Mouse (Mus musculus): Measurements from ENCODE around the gene Gm49366. TPM values are rescaled to one million over a fixed set of nuclear protein-coding genes. Genes with fewer than 3 reads are reported as not detected.
"Not testable (repeated sequence)": the region's sequence is repeated elsewhere in the genome, so short reads cannot be mapped to it uniquely, and the experiment has no call there.

Gene Gm49366
- polyA plus RNA-seq, 1 experiment from 2014 or later, result not detected

- no peaks in the 10 kb centered on the region for H3K4me1 ChIP-seq
- no peak overlapping the region for H3K4me2 ChIP-seq
- peaks cover 6% of the 10 kb centered on the region for H3K27me3 ChIP-seq
- H3K4me3 ChIP-seq, result no peak overlapping the region
- WGBS, result 91% methylated on average over 20 of the region's 20 CpGs
- H3K36me3 ChIP-seq, result no peaks in the 10 kb centered on the region
- H3K27ac ChIP-seq, result no peak overlapping the region
- H3K9ac ChIP-seq, result no peak overlapping the region
- H3K9me3 ChIP-seq, result no peaks in the 10 kb centered on the region
- no peak for ATAC-seq (ENCODE audit: insufficient number of reproducible peaks, insufficient read depth, low FRiP score, low TSS enrichment, low read depth)
These were observed 23.6 kb downstream of the Gm49366 start for GRCm38 (mm10) chr12:84062336-84062735.

GRCm38 (mm10) chr12:84063228-84063627 lies 24.5 kb downstream of the Gm49366 start:
- H3K4me3 ChIP-seq, result no peak overlapping the region
- no peak for ATAC-seq (ENCODE audit: insufficient number of reproducible peaks, insufficient read depth, low FRiP score, low TSS enrichment, low read depth)
- no peaks in the 10 kb centered on the region for H3K4me1 ChIP-seq
- no peak overlapping the region for H3K4me2 ChIP-seq
- 69% methylated on average over 5 of the region's 5 CpGs for WGBS
- H3K9ac ChIP-seq, result no peak overlapping the region
- no peaks in the 10 kb centered on the region for H3K9me3 ChIP-seq
- H3K36me3 ChIP-seq, result no peaks in the 10 kb centered on the region
- H3K27me3 ChIP-seq, result peaks cover 11% of the 10 kb centered on the region
- no peak overlapping the region for H3K27ac ChIP-seq

GRCm38 (mm10) chr12:84063833-84064232 lies 25.1 kb downstream of the Gm49366 start:
- H3K4me1 ChIP-seq, result no peaks in the 10 kb centered on the region
- H3K27ac ChIP-seq, result no peak overlapping the region
- no peaks in the 10 kb centered on the region for H3K36me3 ChIP-seq
- no peak overlapping the region for H3K4me3 ChIP-seq
- H3K27me3 ChIP-seq, result peaks cover 17% of the 10 kb centered on the region
- H3K9me3 ChIP-seq, result no peaks in the 10 kb centered on the region
- H3K9ac ChIP-seq, result no peak overlapping the region
- H3K4me2 ChIP-seq, result no peak overlapping the region
- no peak for ATAC-seq (ENCODE audit: insufficient number of reproducible peaks, insufficient read depth, low FRiP score, low TSS enrichment, low read depth)
- WGBS, result 88% methylated on average over 2 of the region's 2 CpGs

- no peak overlapping the region for H3K9ac ChIP-seq
- 73% methylated on average over 8 of the region's 8 CpGs for WGBS
- H3K27ac ChIP-seq, result no peak overlapping the region
- no peak overlapping the region for H3K4me2 ChIP-seq
- peaks cover 3% of the 10 kb centered on the region; the same call in 1 of the 2 replicates for H3K4me1 ChIP-seq
- peaks cover 23% of the 10 kb centered on the region for H3K27me3 ChIP-seq
- H3K4me3 ChIP-seq, result no peak overlapping the region
- H3K36me3 ChIP-seq, result no peaks in the 10 kb centered on the region
- no peaks in the 10 kb centered on the region for H3K9me3 ChIP-seq
- ATAC-seq (ENCODE audit: insufficient number of reproducible peaks, insufficient read depth, low FRiP score, low TSS enrichment, low read depth), result no peak
These were observed 25.9 kb downstream of the Gm49366 start for GRCm38 (mm10) chr12:84064621-84065020.

- Histone ChIP-seq H3K36me3 (no peaks in the 10 kb centered on the region), H3K27ac (no peak overlapping the region), H3K4me2 (no peak overlapping the region), H3K9me3 (no peaks in the 10 kb centered on the region), H3K4me1 (peaks cover 3% of the 10 kb centered on the region; the same call in 1 of the 2 replicates), H3K27me3 (peaks cover 40% of the 10 kb centered on the region), H3K9ac (no peak overlapping the region), H3K4me3 (no peak overlapping the region)
- 78% methylated on average over 4 of the region's 4 CpGs for WGBS
- no peak for ATAC-seq (ENCODE audit: insufficient number of reproducible peaks, insufficient read depth, low FRiP score, low TSS enrichment, low read depth)
These were observed 29.0 kb downstream of the Gm49366 start for GRCm38 (mm10) chr12:84067752-84068151.

- 51% methylated on average over 8 of the region's 8 CpGs for WGBS
- Histone ChIP-seq H3K4me1 (peaks cover 3% of the 10 kb centered on the region; the same call in 1 of the 2 replicates), H3K9me3 (no peaks in the 10 kb centered on the region), H3K4me3 (no peak overlapping the region), H3K4me2 (no peak overlapping the region), H3K27me3 (peaks cover 40% of the 10 kb centered on the region), H3K27ac (no peak overlapping the region), H3K9ac (no peak overlapping the region), H3K36me3 (no peaks in the 10 kb centered on the region)
- ATAC-seq (ENCODE audit: insufficient number of reproducible peaks, insufficient read depth, low FRiP score, low TSS enrichment, low read depth), result no peak
These were observed 29.6 kb downstream of the Gm49366 start for GRCm38 (mm10) chr12:84068296-84068695.

GRCm38 (mm10) chr12:84068986-84069385 lies 30.3 kb downstream of the Gm49366 start, which contains the start of gene Acot5:
Acot5 (plus strand) TSS chr12:84069325.
- 0 out of 2 replicates have a peak within 1 kb of the TSS, but pooled peaks have one; percentile 49 for H3K9ac ChIP-seq
- WGBS, result 54% methylated on average over 9 of the region's 9 CpGs

GRCm38 (mm10) chr12:84069582-84069981 lies 30.8 kb downstream of the Gm49366 start:
- 3% methylated on average over 42 of the region's 52 CpGs for WGBS
- H3K36me3 ChIP-seq; ATAC-seq (ENCODE audit: insufficient number of reproducible peaks, insufficient read depth, low FRiP score, low TSS enrichment, low read depth); H3K27ac ChIP-seq; H3K4me1 ChIP-seq; H3K9me3 ChIP-seq: not testable (repeated sequence)
- Histone ChIP-seq H3K27me3 (peaks cover 40% of the 10 kb centered on the region), H3K9ac (0 out of 2 replicates have a peak overlapping the region, but pooled peaks have one; percentile 49), H3K4me3 (peak overlapping the region; percentile 45), H3K4me2 (peak overlapping the region; percentile 69)

More at GRCm38 (mm10) chr12:84068986-84069385, 30.3 kb downstream of the Gm49366 start, which contains the start of gene Acot5:
- Histone ChIP-seq H3K4me1 (peaks cover 3% of the 10 kb centered on the region; the same call in 1 of the 2 replicates), H3K27me3 (peaks cover 40% of the 10 kb centered on the region), H3K27ac (no peak within 1 kb of the TSS), H3K9me3 (no peaks in the 10 kb centered on the region), H3K4me3 (peak within 1 kb of the TSS; percentile 45), H3K4me2 (peak within 1 kb of the TSS; percentile 69), H3K36me3 (no peaks in the 10 kb centered on the region)
- ATAC-seq (ENCODE audit: insufficient number of reproducible peaks, insufficient read depth, low FRiP score, low TSS enrichment, low read depth), result no peak

GRCm38 (mm10) chr12:84071696-84072095 lies 33.0 kb downstream of the Gm49366 start:
- H3K9ac ChIP-seq, result no peak overlapping the region
- H3K4me2 ChIP-seq, result no peak overlapping the region
- H3K9me3 ChIP-seq, result no peaks in the 10 kb centered on the region
- H3K4me1 ChIP-seq, result peaks cover 3% of the 10 kb centered on the region; the same call in 1 of the 2 replicates
- 92% methylated on average over 2 of the region's 2 CpGs for WGBS
- ATAC-seq (ENCODE audit: insufficient number of reproducible peaks, insufficient read depth, low FRiP score, low TSS enrichment, low read depth), result no peak
- H3K27ac ChIP-seq, result no peak overlapping the region
- peaks cover 39% of the 10 kb centered on the region for H3K27me3 ChIP-seq
- no peak overlapping the region for H3K4me3 ChIP-seq
- no peaks in the 10 kb centered on the region for H3K36me3 ChIP-seq

- H3K9me3 ChIP-seq, result no peaks in the 10 kb centered on the region
- no peak overlapping the region for H3K4me3 ChIP-seq
- H3K9ac ChIP-seq, result no peak overlapping the region
- H3K4me2 ChIP-seq, result no peak overlapping the region
- H3K27ac ChIP-seq, result no peak overlapping the region
- H3K4me1 ChIP-seq, result no peaks in the 10 kb centered on the region
- no peak for ATAC-seq (ENCODE audit: insufficient number of reproducible peaks, insufficient read depth, low FRiP score, low TSS enrichment, low read depth)
- 81% methylated on average over 4 of the region's 4 CpGs for WGBS
- no peaks in the 10 kb centered on the region for H3K36me3 ChIP-seq
- no peaks in the 10 kb centered on the region for H3K27me3 ChIP-seq
These were observed 38.7 kb downstream of the Gm49366 start for GRCm38 (mm10) chr12:84077371-84077990.

- H3K4me1 ChIP-seq, result no peaks in the 10 kb centered on the region
- H3K27me3 ChIP-seq, result no peaks in the 10 kb centered on the region
- no peak overlapping the region for H3K4me2 ChIP-seq
- H3K4me3 ChIP-seq, result no peak overlapping the region
- H3K36me3 ChIP-seq, result no peaks in the 10 kb centered on the region
- no peaks in the 10 kb centered on the region for H3K9me3 ChIP-seq
- H3K27ac ChIP-seq, result no peak overlapping the region
- no peak overlapping the region for H3K9ac ChIP-seq
- ATAC-seq (ENCODE audit: insufficient number of reproducible peaks, insufficient read depth, low FRiP score, low TSS enrichment, low read depth), result no peak
- WGBS, result 76% methylated on average over 2 of the region's 2 CpGs
These were observed 45.1 kb downstream of the Gm49366 start for GRCm38 (mm10) chr12:84083842-84084241.

- H3K9ac ChIP-seq, result no peak overlapping the region
These were observed 45.8 kb downstream of the Gm49366 start for GRCm38 (mm10) chr12:84084581-84084980.

More at GRCm38 (mm10) chr12:84084581-84084980, 45.8 kb downstream of the Gm49366 start:
- Histone ChIP-seq H3K4me1 (no peaks in the 10 kb centered on the region), H3K27me3 (no peaks in the 10 kb centered on the region), H3K9me3 (peaks cover under 1% of the 10 kb centered on the region), H3K36me3 (no peaks in the 10 kb centered on the region), H3K27ac (no peak overlapping the region), H3K4me2 (no peak overlapping the region), H3K4me3 (no peak overlapping the region)
- ATAC-seq (ENCODE audit: insufficient number of reproducible peaks, insufficient read depth, low FRiP score, low TSS enrichment, low read depth), result no peak
- WGBS, result 87% methylated on average over 4 of the region's 4 CpGs
